Mouse (Mus musculus) spleen, adult 2 months (tissue): Measurements from ENCODE around the gene Nlrc3. TPM values are rescaled to one million over a fixed set of nuclear protein-coding genes. Genes with fewer than 3 reads are reported as not detected.

Experiments
- DNase-seq, 2 experiments: peaks; one replicate each; pipeline versions ENCODE4 v3.0.0 to v3.0.0-alpha.2; 2012 to 2021; ENCODE audit warnings: low spot score in 2 of 2, low read depth in 1 of 2
- H3K27ac ChIP-seq: fragments of 200-500 bp; 2 replicates; pipeline ENCODE4 v1.5.1; 2012; ENCODE audit warnings: low read length, inconsistent platforms; ENCODE audit not compliant: insufficient read depth
- H3K27me3 ChIP-seq: fragments of 200-500 bp; 2 replicates; pipeline ENCODE4 v1.6.1; 2012; ENCODE audit warnings: mild to moderate bottlenecking, moderate library complexity, low read length, inconsistent platforms; ENCODE audit not compliant: control insufficient read depth, insufficient read depth
- H3K36me3 ChIP-seq: fragments of 200-500 bp; 2 replicates; pipeline ENCODE4 v1.6.1; 2012; ENCODE audit warnings: mild to moderate bottlenecking, low read length, inconsistent platforms; ENCODE audit not compliant: control insufficient read depth, insufficient read depth
- H3K4me1 ChIP-seq: fragments of 200-500 bp; 2 replicates; pipeline ENCODE4 v1.6.1; 2011; ENCODE audit warnings: inconsistent platforms; ENCODE audit not compliant: control insufficient read depth, insufficient read depth, insufficient read length
- H3K4me3 ChIP-seq: fragments of 200-500 bp; 2 replicates; pipeline ENCODE4 v1.5.1; 2011; ENCODE audit warnings: mild to moderate bottlenecking, inconsistent platforms; ENCODE audit not compliant: insufficient read depth, insufficient read length; ENCODE audit errors: extremely low read depth
- CTCF ChIP-seq: fragments of 200-500 bp; IDR thresholded peaks from 2 replicates; pipeline ENCODE4 v1.5.1; 2011; ENCODE audit warnings: mild to moderate bottlenecking, inconsistent platforms; ENCODE audit not compliant: insufficient read depth, insufficient read length, insufficient replicate concordance; ENCODE audit errors: extremely low read depth
- POLR2A ChIP-seq: fragments of 200-500 bp; IDR thresholded peaks from 2 replicates; pipeline ENCODE4 v1.6.1; 2011; ENCODE audit warnings: low read depth, low read length, inconsistent platforms
- WGBS: fragments of 180-500 bp; shearing (Covaris S2); methylation state at CpG from one replicate; pipeline ENCODE4 v1.1.7; 2018; 5-methylcytosine and 5-hydroxymethylcytosine counted together
- polyA plus RNA-seq: library from polyadenylated mRNA; depleted of rRNA; stranded (reverse); fragments of >200 nt; gene quantifications from 2 replicates; pipeline ENCODE4 v1.2.3, GENCODE M21; 2012

The Nlrc3 gene
- polyA plus RNA-seq, 1 experiment: 34.6 TPM

DNA sequence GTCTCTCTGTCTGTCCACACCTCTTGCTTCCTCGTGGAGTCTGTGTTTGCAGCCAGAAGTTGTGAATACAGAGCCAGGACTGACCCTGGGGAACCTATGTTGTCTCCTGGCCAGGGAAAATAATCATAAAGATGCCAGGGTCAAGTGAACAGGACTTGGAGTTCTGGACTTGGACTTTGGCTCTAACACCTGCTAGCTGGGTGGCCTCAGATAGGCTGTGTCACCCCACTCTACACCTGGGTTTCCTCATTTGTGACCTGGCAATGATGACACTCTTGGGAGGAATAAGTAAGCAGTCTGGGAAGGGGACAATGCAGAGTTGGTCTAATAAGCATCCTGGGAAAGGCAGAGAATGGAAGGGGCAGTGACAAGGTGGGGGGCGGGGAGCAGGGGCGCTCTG, 10.9 kb downstream of the Nlrc3 start:
- Histone ChIP-seq H3K4me1 (no peaks in the 10 kb centered on the region), H3K27ac (no peak overlapping the region), H3K4me3 (no peak overlapping the region), H3K36me3 (no peaks in the 10 kb centered on the region), H3K27me3 (no peaks in the 10 kb centered on the region)
- DNase-seq: no peak
- no peak for TF ChIP-seq POLR2A
- TF ChIP-seq CTCF: no peak
- WGBS: 97% methylated on average over 3 of the region's 3 CpGs

DNA sequence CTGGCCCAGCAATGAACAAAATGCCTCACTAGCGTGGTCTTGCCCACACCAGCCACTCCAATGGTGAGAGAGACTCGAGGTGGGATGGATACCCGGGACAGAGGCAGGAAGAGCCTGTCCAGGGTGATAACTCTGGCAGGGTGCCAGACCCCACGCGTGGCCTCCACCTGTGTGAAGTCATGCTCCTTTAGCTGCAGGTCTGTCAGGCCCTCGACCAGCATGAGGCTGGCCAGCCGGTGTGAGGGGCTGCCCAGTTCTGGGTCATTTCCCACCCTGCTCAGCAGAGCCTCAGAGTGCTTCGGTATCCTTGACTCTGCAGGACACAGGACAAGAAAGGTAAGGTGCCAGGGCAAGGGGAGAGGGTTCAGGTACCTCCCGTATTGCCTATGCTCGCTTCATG, 11.4 kb downstream of the Nlrc3 start:
- DNase-seq: no peak
- TF ChIP-seq CTCF (no peak), POLR2A (no peak)
- no peak overlapping the region for H3K27ac ChIP-seq
- H3K4me3 ChIP-seq: no peak overlapping the region
- 82% methylated on average over 10 of the region's 10 CpGs for WGBS
- H3K36me3 ChIP-seq: no peaks in the 10 kb centered on the region
- no peaks in the 10 kb centered on the region for H3K4me1 ChIP-seq
- H3K27me3 ChIP-seq: no peaks in the 10 kb centered on the region

DNA sequence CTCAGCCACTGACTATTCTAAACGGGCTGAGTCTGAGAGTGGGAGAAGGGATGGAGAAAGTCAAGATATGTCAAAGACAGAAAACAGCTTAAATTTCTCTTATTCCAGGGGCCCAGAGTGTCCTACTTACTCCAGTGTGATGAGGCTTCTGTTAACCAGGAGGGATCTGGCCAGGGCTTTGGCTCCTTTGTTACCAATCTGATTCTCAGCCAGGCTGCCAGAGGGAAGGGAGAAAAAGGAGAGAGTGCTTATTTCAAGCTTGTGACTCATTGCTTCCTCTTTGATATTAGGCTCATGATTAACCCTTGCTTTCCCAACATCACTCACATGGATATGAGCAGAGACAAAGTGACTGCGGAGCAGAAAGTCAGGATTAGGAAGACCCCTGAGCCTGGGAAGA, 17.2 kb downstream of the Nlrc3 start:
- WGBS: 72% methylated on average over 2 of the region's 2 CpGs
- no peak for DNase-seq
- Histone ChIP-seq H3K36me3 (no peaks in the 10 kb centered on the region; the same call in 1 of the 2 replicates), H3K4me3 (no peak overlapping the region), H3K4me1 (no peaks in the 10 kb centered on the region), H3K27ac (no peak overlapping the region), H3K27me3 (no peaks in the 10 kb centered on the region)
- TF ChIP-seq POLR2A: no peak
- no peak for TF ChIP-seq CTCF

DNA sequence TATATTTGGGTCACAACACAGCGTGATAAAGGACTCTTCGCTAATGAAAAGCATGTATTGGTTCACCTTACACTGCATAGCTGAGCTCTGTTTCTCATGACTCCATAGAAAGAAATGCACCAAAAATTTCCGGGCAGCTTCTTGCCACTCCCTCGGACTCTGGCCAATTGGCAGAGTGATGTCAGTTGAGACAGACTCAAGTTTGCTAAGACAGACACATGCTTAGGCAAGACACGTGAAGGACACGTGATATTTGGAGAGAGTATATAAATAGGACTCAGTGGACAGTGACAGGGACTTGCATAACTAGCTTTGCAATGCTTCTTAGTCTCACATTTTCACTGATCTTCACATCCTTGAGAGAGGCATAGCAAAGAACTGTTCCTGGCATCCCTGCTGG, 20.1 kb downstream of the Nlrc3 start:
- Histone ChIP-seq H3K36me3 (peaks cover 3% of the 10 kb centered on the region; the same call in 1 of the 2 replicates), H3K4me1 (no peaks in the 10 kb centered on the region), H3K4me3 (no peak overlapping the region), H3K27me3 (no peaks in the 10 kb centered on the region), H3K27ac (no peak overlapping the region)
- WGBS: 90% methylated on average over 6 of the region's 6 CpGs
- DNase-seq: no peak
- no peak for TF ChIP-seq CTCF
- no peak for TF ChIP-seq POLR2A

DNA sequence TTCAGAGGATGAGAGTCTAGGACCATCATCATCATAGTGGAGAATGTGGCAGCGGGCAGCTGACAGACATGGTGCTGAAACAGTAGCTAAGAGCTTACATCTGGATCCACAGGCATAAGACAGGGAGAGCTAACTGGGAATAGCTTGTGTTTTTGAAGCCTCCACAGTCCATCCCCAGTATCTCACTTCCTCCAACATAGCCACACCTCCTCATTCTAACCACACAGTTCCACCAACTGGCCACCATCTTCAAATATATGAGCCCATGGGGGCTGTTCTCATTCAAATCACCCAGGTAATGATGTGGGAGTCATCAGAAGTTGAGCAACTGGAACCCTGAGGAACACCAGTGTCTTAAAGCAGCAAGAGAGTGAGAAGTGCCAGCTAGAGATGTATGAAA, 25.3 kb downstream of the Nlrc3 start:
- 89% methylated on average over 1 of the region's 1 CpGs for WGBS
- Histone ChIP-seq H3K27me3 (no peaks in the 10 kb centered on the region), H3K4me3 (no peak overlapping the region), H3K36me3 (peaks cover 8% of the 10 kb centered on the region), H3K27ac (no peak overlapping the region), H3K4me1 (no peaks in the 10 kb centered on the region)
- no peak for TF ChIP-seq POLR2A
- no peak for DNase-seq

DNA sequence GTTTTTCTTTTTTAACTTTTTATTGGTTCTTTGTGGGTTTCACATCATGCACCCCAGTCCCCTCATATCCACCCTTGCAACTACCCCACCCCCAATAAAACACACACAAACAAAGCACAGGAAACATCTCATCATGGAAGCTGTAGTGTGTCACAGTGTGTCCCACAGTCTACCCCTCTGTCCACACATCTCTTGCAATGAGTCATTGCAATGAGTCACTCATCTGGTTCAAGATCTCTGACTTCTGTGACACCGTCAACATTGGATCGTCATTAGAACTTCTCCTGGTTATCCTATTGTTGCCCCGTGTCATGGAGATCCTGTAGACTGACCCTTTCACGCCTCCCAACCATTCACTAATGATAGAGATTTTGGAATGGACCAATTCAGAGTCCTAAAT, 41.7 kb downstream of the Nlrc3 start:
- no peak for DNase-seq
- TF ChIP-seq POLR2A (no peak), CTCF (no peak)
- H3K27me3 ChIP-seq: no peaks in the 10 kb centered on the region
- 89% methylated on average over 4 of the region's 4 CpGs for WGBS
- H3K27ac ChIP-seq: no peak overlapping the region
- H3K4me1 ChIP-seq: no peaks in the 10 kb centered on the region
- no peak overlapping the region for H3K4me3 ChIP-seq
- peaks cover 26% of the 10 kb centered on the region for H3K36me3 ChIP-seq

DNA sequence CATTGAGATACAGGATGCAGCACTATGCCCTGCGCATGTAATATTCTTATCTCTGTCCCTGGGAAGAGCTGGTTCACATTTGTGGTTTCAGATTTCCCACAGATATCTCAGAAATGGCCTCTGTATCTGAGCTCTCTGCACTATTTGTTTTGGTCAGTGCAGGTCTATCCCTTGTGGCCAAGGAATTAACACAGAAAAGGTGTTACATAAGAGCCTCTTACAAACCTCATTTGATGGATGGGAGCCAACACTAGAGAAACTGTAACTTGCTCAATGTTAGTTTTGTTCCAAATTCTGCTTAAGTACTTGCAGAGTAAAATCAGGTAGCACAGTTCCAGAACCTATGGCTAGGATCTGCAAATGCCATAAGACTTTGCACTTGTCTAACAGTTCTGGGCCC, 42.3 kb downstream of the Nlrc3 start:
- no peak overlapping the region for H3K4me3 ChIP-seq
- no peak for TF ChIP-seq POLR2A
- no peak for TF ChIP-seq CTCF
- 83% methylated on average over 1 of the region's 1 CpGs for WGBS
- H3K27ac ChIP-seq: no peak overlapping the region
- H3K36me3 ChIP-seq: peaks cover 26% of the 10 kb centered on the region
- H3K27me3 ChIP-seq: no peaks in the 10 kb centered on the region
- H3K4me1 ChIP-seq: no peaks in the 10 kb centered on the region
- no peak for DNase-seq

DNA sequence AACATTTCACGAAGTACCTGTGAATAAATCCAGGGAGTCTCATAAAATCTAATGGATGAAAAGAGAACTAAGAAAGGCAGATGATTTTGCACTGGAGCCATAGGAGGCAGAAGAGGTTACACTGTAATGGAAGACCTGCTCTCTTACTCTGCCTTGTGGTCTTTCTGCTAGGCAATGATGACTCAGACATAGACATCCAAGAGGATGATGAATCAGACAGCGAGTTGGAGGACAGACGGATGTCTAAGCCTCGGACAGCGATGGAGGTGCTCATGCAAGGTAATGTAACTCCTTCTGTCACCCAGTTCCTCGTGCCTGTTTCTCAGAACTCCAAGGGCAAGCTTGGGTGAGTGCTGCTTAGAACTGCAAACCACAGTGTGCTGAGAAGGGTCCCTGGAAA, 42.9 kb downstream of the Nlrc3 start:
- no peak overlapping the region for H3K27ac ChIP-seq
- TF ChIP-seq POLR2A (no peak), CTCF (no peak)
- no peak for DNase-seq
- H3K4me3 ChIP-seq: no peak overlapping the region
- no peaks in the 10 kb centered on the region for H3K27me3 ChIP-seq
- no peaks in the 10 kb centered on the region for H3K4me1 ChIP-seq
- peaks cover 26% of the 10 kb centered on the region for H3K36me3 ChIP-seq
- 88% methylated on average over 6 of the region's 6 CpGs for WGBS
